Mouse (Mus musculus): ENCODE measurements around the gene Ushbp1. TPM values are rescaled to one million over a fixed set of nuclear protein-coding genes. Genes with fewer than 3 reads are reported as not detected.

The Ushbp1 gene
- polyA plus RNA-seq, 1 experiment from 2014 or later: 6.1 TPM

GRCm38 (mm10) chr8:71404951-71405351, 9.3 kb upstream of the Ushbp1 start:
- no peak overlapping the region for H3K9ac ChIP-seq
- peaks cover 24% of the 10 kb centered on the region for H3K4me1 ChIP-seq (replicated peaks)
- H3K27ac ChIP-seq (replicated peaks): no peak overlapping the region
- no peak for ATAC-seq (ENCODE audit: low read depth)
- peaks cover 10% of the 10 kb centered on the region for H3K36me3 ChIP-seq
- no peaks in the 10 kb centered on the region for H3K27me3 ChIP-seq
- 86% methylated on average over 9 of the region's 9 CpGs for WGBS
- H3K4me2 ChIP-seq: peak overlapping the region; percentile 82; the same call in 1 of the 2 replicates
- H3K4me3 ChIP-seq: no peak overlapping the region
- H3K9me3 ChIP-seq: no peaks in the 10 kb centered on the region

GRCm38 (mm10) chr8:71404011-71404410, 8.4 kb upstream of the Ushbp1 start:
- no peak for ATAC-seq (ENCODE audit: low read depth)

GRCm38 (mm10) chr8:71403107-71403885, 7.7 kb upstream of the Ushbp1 start:
- ATAC-seq (ENCODE audit: low read depth): no peak

More at GRCm38 (mm10) chr8:71404011-71404410, 8.4 kb upstream of the Ushbp1 start:
- WGBS: 91% methylated on average over 8 of the region's 8 CpGs
- H3K9me3 ChIP-seq: no peaks in the 10 kb centered on the region
- no peak overlapping the region for H3K27ac ChIP-seq (replicated peaks)
- peaks cover 24% of the 10 kb centered on the region for H3K4me1 ChIP-seq (replicated peaks)
- peaks cover 19% of the 10 kb centered on the region for H3K36me3 ChIP-seq
- no peak overlapping the region for H3K4me2 ChIP-seq
- no peak overlapping the region for H3K9ac ChIP-seq
- no peaks in the 10 kb centered on the region for H3K27me3 ChIP-seq
- H3K4me3 ChIP-seq: no peak overlapping the region

GRCm38 (mm10) chr8:71402446-71402964, 6.9 kb upstream of the Ushbp1 start:
- Histone ChIP-seq H3K4me3 (no peak overlapping the region), H3K4me2 (no peak overlapping the region), H3K9me3 (no peaks in the 10 kb centered on the region), H3K36me3 (peaks cover 24% of the 10 kb centered on the region), H3K9ac (no peak overlapping the region), H3K27ac (replicated peaks) (no peak overlapping the region), H3K4me1 (replicated peaks) (peaks cover 28% of the 10 kb centered on the region), H3K27me3 (no peaks in the 10 kb centered on the region)
- 85% methylated on average over 9 of the region's 9 CpGs for WGBS
- no peak for ATAC-seq (ENCODE audit: low read depth)

More at GRCm38 (mm10) chr8:71403107-71403885, 7.7 kb upstream of the Ushbp1 start:
- Histone ChIP-seq H3K4me1 (replicated peaks) (peaks cover 24% of the 10 kb centered on the region), H3K36me3 (peaks cover 21% of the 10 kb centered on the region), H3K4me2 (no peak overlapping the region), H3K4me3 (no peak overlapping the region), H3K27me3 (no peaks in the 10 kb centered on the region), H3K9ac (no peak overlapping the region), H3K27ac (replicated peaks) (no peak overlapping the region), H3K9me3 (no peaks in the 10 kb centered on the region)
- WGBS: 85% methylated on average over 6 of the region's 6 CpGs

GRCm38 (mm10) chr8:71401454-71401853, 5.9 kb upstream of the Ushbp1 start:
- peaks cover 24% of the 10 kb centered on the region for H3K36me3 ChIP-seq

GRCm38 (mm10) chr8:71400826-71401225, 5.2 kb upstream of the Ushbp1 start:
- 99% methylated on average over 2 of the region's 2 CpGs for WGBS
- Histone ChIP-seq H3K4me1 (replicated peaks) (peaks cover 16% of the 10 kb centered on the region), H3K9ac (no peak overlapping the region), H3K4me3 (no peak overlapping the region), H3K36me3 (peaks cover 24% of the 10 kb centered on the region), H3K27ac (replicated peaks) (no peak overlapping the region), H3K4me2 (no peak overlapping the region), H3K9me3 (no peaks in the 10 kb centered on the region), H3K27me3 (no peaks in the 10 kb centered on the region)
- ATAC-seq (ENCODE audit: low read depth): no peak

More at GRCm38 (mm10) chr8:71401454-71401853, 5.9 kb upstream of the Ushbp1 start:
- Histone ChIP-seq H3K4me1 (replicated peaks) (peaks cover 23% of the 10 kb centered on the region), H3K4me3 (no peak overlapping the region), H3K4me2 (no peak overlapping the region), H3K9me3 (no peaks in the 10 kb centered on the region), H3K9ac (no peak overlapping the region), H3K27me3 (no peaks in the 10 kb centered on the region), H3K27ac (replicated peaks) (no peak overlapping the region)
- no peak for ATAC-seq (ENCODE audit: low read depth)

GRCm38 (mm10) chr8:71397701-71398100, 2.1 kb upstream of the Ushbp1 start:
- ATAC-seq (ENCODE audit: low read depth): no peak
- peaks cover 24% of the 10 kb centered on the region for H3K36me3 ChIP-seq

GRCm38 (mm10) chr8:71396639-71397305, 1.2 kb upstream of the Ushbp1 start, which contains the start of gene Babam1:
Gene Babam1, plus strand, starts transcription at chr8:71396861.
- peak within 1 kb of the TSS; percentile 74 for H3K4me2 ChIP-seq
- peak; percentile 98 for ATAC-seq (ENCODE audit: low read depth)
- peak within 1 kb of the TSS; percentile 82 for H3K9ac ChIP-seq
- peaks cover 24% of the 10 kb centered on the region for H3K36me3 ChIP-seq
- no peaks in the 10 kb centered on the region for H3K27me3 ChIP-seq
- no peaks in the 10 kb centered on the region for H3K9me3 ChIP-seq
- WGBS: under 1% methylated on average over 34 of the region's 34 CpGs
- peak within 1 kb of the TSS; percentile 83 for H3K4me3 ChIP-seq
- peak within 1 kb of the TSS; percentile 64 for H3K27ac ChIP-seq (replicated peaks)
- H3K4me1 ChIP-seq (replicated peaks): peaks cover 8% of the 10 kb centered on the region

More at GRCm38 (mm10) chr8:71397701-71398100, 2.1 kb upstream of the Ushbp1 start:
- Histone ChIP-seq H3K4me3 (peak overlapping the region; percentile 83), H3K4me2 (peak overlapping the region; percentile 74), H3K9ac (peak overlapping the region; percentile 82), H3K27ac (replicated peaks) (no peak overlapping the region), H3K4me1 (replicated peaks) (peaks cover 8% of the 10 kb centered on the region), H3K27me3 (no peaks in the 10 kb centered on the region), H3K9me3 (no peaks in the 10 kb centered on the region)
- WGBS: 93% methylated on average over 12 of the region's 12 CpGs

GRCm38 (mm10) chr8:71395071-71395470, 531 bp downstream of the Ushbp1 start:
- H3K27me3 ChIP-seq: no peaks in the 10 kb centered on the region
- ATAC-seq (ENCODE audit: low read depth): no peak
- H3K4me2 ChIP-seq: peak overlapping the region; percentile 21; the same call in 1 of the 2 replicates
- WGBS: 87% methylated on average over 10 of the region's 10 CpGs
- H3K4me1 ChIP-seq (replicated peaks): peaks cover 8% of the 10 kb centered on the region
- no peak overlapping the region for H3K9ac ChIP-seq
- peaks cover 18% of the 10 kb centered on the region for H3K36me3 ChIP-seq
- H3K4me3 ChIP-seq: no peak overlapping the region
- peak overlapping the region; percentile 28 for H3K27ac ChIP-seq (replicated peaks)
- no peaks in the 10 kb centered on the region for H3K9me3 ChIP-seq

- Histone ChIP-seq H3K9ac (0 out of 2 replicates have a peak overlapping the region, but pooled peaks have one; percentile 22), H3K4me1 (replicated peaks) (peaks cover 8% of the 10 kb centered on the region), H3K4me3 (no peak overlapping the region), H3K36me3 (peaks cover 13% of the 10 kb centered on the region), H3K27me3 (no peaks in the 10 kb centered on the region), H3K27ac (replicated peaks) (no peak overlapping the region), H3K4me2 (peak overlapping the region; percentile 21), H3K9me3 (no peaks in the 10 kb centered on the region)
- 83% methylated on average over 7 of the region's 7 CpGs for WGBS
- no peak for ATAC-seq (ENCODE audit: low read depth)
Observed at GRCm38 (mm10) chr8:71394481-71394880, 1.1 kb downstream of the Ushbp1 start.

GRCm38 (mm10) chr8:71392871-71393270, 2.7 kb downstream of the Ushbp1 start:
- H3K4me2 ChIP-seq: peak overlapping the region; percentile 13; the same call in 1 of the 2 replicates
- H3K4me1 ChIP-seq (replicated peaks): peaks cover 8% of the 10 kb centered on the region
- H3K4me3 ChIP-seq: no peak overlapping the region
- H3K27ac ChIP-seq (replicated peaks): no peak overlapping the region
- no peak overlapping the region for H3K9ac ChIP-seq
- no peak for ATAC-seq (ENCODE audit: low read depth)
- WGBS: 20% methylated on average over 3 of the region's 3 CpGs
- H3K9me3 ChIP-seq: no peaks in the 10 kb centered on the region
- H3K36me3 ChIP-seq: no peaks in the 10 kb centered on the region
- H3K27me3 ChIP-seq: no peaks in the 10 kb centered on the region

- no peaks in the 10 kb centered on the region for H3K36me3 ChIP-seq
- no peak overlapping the region for H3K27ac ChIP-seq (replicated peaks)
- H3K4me3 ChIP-seq: no peak overlapping the region
- WGBS: 79% methylated on average over 5 of the region's 5 CpGs
- H3K27me3 ChIP-seq: no peaks in the 10 kb centered on the region
- H3K4me2 ChIP-seq: no peak overlapping the region
- peaks cover 4% of the 10 kb centered on the region for H3K4me1 ChIP-seq (replicated peaks)
- ATAC-seq (ENCODE audit: low read depth): no peak
- no peaks in the 10 kb centered on the region for H3K9me3 ChIP-seq
- H3K9ac ChIP-seq: no peak overlapping the region
Observed at GRCm38 (mm10) chr8:71392391-71392790, 3.2 kb downstream of the Ushbp1 start.
